Mouse (Mus musculus) frontal cortex, postnatal 25 days (tissue): ENCODE measurements around the gene Sh3glb1.

Experiments
- DNase-seq, 2 experiments: peaks; one replicate each; pipeline ENCODE4 v3.0.0; 2022; ENCODE audit warnings: low spot score in 2 of 2

Gene Sh3glb1

DNA sequence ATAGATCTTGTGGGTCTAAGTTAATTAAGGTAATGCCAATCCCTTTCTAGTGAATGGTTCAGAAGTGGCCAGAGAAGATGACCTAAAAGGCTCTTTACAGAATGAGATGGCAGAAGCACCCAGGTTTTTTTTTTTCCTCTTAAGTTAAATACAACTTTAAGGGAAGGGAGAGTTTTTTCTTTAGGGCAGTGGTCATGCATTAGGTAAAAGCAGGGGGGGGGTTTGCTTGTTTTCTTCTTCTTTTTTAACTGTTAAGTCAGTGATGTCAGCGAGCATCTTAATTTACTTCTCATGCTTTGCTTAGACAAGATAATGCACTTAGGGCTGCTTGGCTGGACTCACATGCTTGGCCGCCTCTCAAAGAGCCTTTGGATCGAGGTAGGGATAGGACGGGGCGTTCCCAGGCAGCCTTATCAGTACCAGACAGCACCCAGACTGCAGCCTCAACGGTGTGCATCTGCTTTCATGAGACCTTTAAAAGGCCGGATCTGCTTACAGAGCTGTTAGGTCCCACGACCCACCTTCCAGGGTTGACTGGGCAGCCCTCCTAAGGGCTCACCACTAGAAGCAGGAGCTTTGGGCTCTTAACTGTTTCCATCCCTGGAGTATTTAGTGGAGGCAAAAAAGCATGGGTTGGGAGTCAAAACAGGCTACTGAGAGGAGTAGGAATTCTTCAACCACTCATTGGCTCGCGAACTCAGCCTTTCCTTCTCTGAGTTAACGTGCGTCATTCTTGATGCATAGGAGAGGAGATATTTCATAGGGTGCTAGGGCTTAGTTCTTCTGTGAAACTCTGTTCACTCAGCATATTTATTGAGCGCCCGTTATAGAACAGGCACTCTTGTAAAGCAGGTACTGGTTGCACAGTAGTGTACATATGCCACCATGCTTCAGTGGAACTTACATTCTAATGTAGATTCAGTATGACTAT lies 49.9 kb downstream of the Sh3glb1 start:
- no peak for DNase-seq

GRCm38 (mm10) chr3:144669457-144669864 lies 50.7 kb downstream of the Sh3glb1 start:
- DNase-seq, result no peak

GRCm38 (mm10) chr3:144668949-144669348 lies 51.2 kb downstream of the Sh3glb1 start:
- DNase-seq, result no peak

- no peak for DNase-seq
Measured at GRCm38 (mm10) chr3:144668039-144668438, 52.1 kb downstream of the Sh3glb1 start.

- no peak for DNase-seq
Measured at GRCm38 (mm10) chr3:144664363-144665299, 55.5 kb downstream of the Sh3glb1 start.

DNA sequence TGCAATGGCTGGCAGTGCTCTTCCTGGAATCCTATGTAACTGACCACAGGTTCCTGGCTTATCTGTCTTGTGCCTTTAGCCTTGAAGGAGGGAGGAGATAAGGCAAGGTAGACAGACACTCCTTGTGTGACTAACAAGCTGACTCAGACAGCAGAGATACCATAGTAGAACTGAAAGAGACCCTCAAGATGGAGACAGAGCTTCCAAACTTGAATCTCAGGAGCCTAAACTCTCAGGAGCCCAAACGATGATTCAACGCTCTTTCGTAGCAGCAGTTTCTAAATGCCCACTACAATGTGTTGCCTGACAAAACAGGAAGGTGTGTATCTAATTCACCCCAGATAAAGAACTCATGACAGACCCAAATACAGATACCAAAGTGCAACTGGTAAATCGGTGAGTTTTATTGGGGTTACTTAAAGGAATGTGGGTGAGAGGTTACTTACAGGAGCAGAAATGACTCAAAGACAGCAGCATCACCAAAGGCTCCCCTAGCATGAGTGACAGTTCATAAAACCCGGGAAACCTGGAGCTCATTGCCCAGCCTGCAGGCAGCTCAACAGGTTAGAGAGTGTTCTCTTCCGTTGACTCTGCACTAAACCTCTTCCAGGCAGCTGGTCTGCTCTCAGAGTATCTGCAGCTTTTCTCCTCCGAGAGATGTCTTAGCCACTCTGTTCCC lies 56.6 kb downstream of the Sh3glb1 start:
- no peak for DNase-seq

DNA sequence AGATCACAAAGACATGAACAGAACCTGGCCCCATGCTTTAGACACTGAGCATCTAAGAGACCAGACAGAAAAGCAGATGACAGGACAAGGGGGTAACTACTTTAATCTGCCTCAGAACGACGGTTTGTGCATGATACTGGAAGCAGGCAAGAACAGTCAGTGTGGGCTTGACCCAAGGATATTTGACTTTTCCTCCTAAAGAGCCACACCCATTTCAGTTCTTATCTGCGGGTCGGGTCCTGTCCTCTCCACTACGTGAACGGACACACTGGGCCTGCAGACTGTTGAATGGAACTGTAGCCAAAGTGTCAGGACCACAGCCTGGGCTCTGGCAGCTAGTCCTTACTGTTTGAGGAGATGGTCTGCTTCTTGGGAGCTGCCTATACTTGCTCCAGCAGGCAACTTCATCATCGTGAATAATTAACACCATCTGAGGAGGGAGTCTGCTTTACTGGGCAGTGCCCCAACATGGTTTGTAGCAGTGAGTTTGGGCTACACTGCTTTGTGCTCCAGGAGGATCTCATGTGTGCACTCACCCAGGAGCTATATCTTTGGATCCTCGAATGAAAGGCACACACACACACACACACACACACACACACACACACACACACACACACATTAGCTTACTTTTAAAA lies 57.8 kb downstream of the Sh3glb1 start:
- no peak for DNase-seq

DNA sequence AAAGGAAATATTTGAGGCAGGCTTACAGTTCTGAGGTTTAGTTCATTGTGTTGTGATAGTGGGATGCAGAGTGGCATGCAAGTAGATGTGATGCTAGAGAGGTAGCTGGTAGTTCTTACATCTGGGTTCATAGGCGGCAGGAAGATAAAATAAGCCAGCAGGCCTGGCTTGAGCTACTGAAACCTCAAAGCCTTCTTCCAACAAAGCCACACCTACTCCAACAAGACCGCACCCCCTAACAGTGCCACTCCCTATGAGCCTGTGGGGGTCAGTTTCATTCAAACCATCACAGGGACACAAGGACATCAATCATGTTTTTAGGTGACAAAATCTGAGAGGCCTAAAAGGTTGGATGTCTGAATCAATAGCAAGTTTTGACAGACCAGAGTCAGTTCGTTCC lies 58.7 kb downstream of the Sh3glb1 start:
- DNase-seq, result no peak

- no peak for DNase-seq
Measured at GRCm38 (mm10) chr3:144644202-144644601, 75.9 kb downstream of the Sh3glb1 start.

GRCm38 (mm10) chr3:144643301-144643871 lies 76.7 kb downstream of the Sh3glb1 start:
- peak in 1 of 2 experiments; percentile 17 for DNase-seq

GRCm38 (mm10) chr3:144642141-144642540 lies 78.0 kb downstream of the Sh3glb1 start:
- no peak for DNase-seq

GRCm38 (mm10) chr3:144640033-144640432 lies 80.1 kb downstream of the Sh3glb1 start:
- DNase-seq, result no peak

DNA sequence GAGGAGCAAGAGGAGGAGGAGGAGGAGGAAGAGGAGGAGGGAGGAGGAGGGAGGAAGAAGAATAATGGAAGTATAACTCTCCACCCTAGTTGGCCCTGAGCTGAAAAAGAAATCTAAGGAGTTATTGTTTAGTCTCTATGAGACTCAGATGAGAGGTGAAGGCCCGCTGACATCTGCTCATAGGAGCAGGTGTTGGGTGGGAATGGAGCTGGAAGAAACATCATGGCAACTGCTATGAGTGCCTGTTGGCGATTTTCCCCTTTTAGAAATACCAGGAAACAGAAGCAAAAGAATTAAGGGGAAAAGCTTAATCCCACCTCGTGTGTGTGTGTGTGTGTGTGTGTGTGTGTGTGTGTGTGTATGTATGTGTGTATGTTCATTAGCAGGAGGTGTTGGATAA lies 80.7 kb downstream of the Sh3glb1 start:
- DNase-seq, result no peak

GRCm38 (mm10) chr3:144638110-144638509 lies 82.0 kb downstream of the Sh3glb1 start:
- DNase-seq, result no peak

- DNase-seq, result no peak
Measured at GRCm38 (mm10) chr3:144635236-144635635, 84.9 kb downstream of the Sh3glb1 start.
